In the genomic region with DNA sequence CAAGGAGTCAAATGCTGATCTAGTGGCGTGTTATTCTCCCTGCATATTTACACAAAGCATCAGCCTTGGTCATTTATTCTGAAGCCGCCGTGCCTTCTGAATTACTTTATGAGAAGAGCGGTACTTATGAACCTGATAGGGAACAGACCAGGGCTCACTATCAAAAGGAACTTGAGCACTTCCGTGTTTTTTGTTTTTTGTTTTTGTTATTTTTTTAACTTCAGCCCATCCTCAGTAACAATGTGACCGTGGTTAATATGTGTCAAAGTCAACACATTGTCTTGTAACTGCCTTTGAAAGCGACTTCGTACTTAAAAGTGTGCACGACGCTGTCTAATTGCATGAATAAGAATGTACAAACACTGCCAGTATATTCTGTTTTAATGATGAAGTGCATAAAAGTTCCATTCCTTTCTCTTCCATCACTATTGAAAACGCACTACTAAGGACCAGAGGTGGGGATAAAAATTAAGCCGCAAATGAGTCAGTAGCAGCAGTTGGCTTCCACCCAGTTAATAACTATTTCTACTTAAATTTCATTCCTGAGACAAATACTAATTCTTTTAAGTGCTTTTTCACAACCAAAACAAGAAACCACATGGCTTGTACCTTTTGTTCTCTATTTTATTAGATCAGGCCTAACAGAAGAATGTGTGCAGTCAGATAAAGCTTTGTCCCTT, we compare ENCODE assay signal across 8 mouse cellular contexts. TPM values are rescaled to one million over a fixed set of nuclear protein-coding genes. Genes with fewer than 3 reads are reported as not detected.
DNase-seq lines count a peak whose midpoint lies in the region; ATAC-seq and TF ChIP-seq lines count a peak whose summit lies in the region.

No protein-coding gene starts in this region.

- peak overlapping the region; percentile 73; the same call in 1 of the 2 replicates for H3K27ac ChIP-seq in kidney, embryonic 15.5 days
- no peak overlapping the region for H3K27ac ChIP-seq in embryonic facial prominence, embryonic 12.5 days
- peak overlapping the region; percentile 96 for H3K27ac ChIP-seq in hindbrain, embryonic 16.5 days (ENCODE audit: low read depth, low read length)
- H3K27ac ChIP-seq in midbrain, postnatal 0 days (ENCODE audit: low read depth, low read length): peak overlapping the region; percentile 90

- H3K27me3 ChIP-seq in kidney, embryonic 15.5 days: peaks cover 7% of the 10 kb centered on the region; the same call in 1 of the 2 replicates
- H3K27me3 ChIP-seq in embryonic facial prominence, embryonic 12.5 days: no peaks in the 10 kb centered on the region
- no peaks in the 10 kb centered on the region for H3K27me3 ChIP-seq in hindbrain, embryonic 16.5 days (replicated peaks; ENCODE audit: control insufficient read depth, insufficient read depth, low read length)
- no peaks in the 10 kb centered on the region for H3K27me3 ChIP-seq in midbrain, postnatal 0 days (ENCODE audit: insufficient read depth, low read length)

- H3K9ac ChIP-seq in kidney, embryonic 15.5 days: peak overlapping the region; percentile 48
- peak overlapping the region; percentile 64; the same call in 1 of the 2 replicates for H3K9ac ChIP-seq in embryonic facial prominence, embryonic 12.5 days
- peak overlapping the region; percentile 90 for H3K9ac ChIP-seq in hindbrain, embryonic 16.5 days (ENCODE audit: low read depth, low read length)
- H3K9ac ChIP-seq in midbrain, postnatal 0 days (replicated peaks; ENCODE audit: low read length, poor library complexity, severe bottlenecking): peak overlapping the region; percentile 71

- H3K4me3 ChIP-seq in kidney, embryonic 15.5 days (replicated peaks): peak overlapping the region; percentile 62
- peak overlapping the region; percentile 62 for H3K4me3 ChIP-seq in embryonic facial prominence, embryonic 12.5 days
- H3K4me3 ChIP-seq in hindbrain, embryonic 16.5 days (ENCODE audit: low read length): peak overlapping the region; percentile 74
- H3K4me3 ChIP-seq in midbrain, postnatal 0 days (ENCODE audit: low read depth, low read length): peak overlapping the region; percentile 73

- TF ChIP-seq CTCF in midbrain, postnatal 0 days (IDR thresholded peaks at IDR 0.05): no peak

- no peak for ATAC-seq in kidney, embryonic 15.5 days (replicated peaks; ENCODE audit: low FRiP score)
- ATAC-seq in embryonic facial prominence, embryonic 12.5 days (ENCODE audit: insufficient number of reproducible peaks, insufficient read depth, low FRiP score, low TSS enrichment): no peak
- ATAC-seq in hindbrain, embryonic 16.5 days: 0 out of 2 replicates have a peak, but pooled peaks have one; percentile 2
- ATAC-seq in midbrain, postnatal 0 days (ENCODE audit: low FRiP score): no peak

- no peaks in the 10 kb centered on the region for H3K9me3 ChIP-seq in kidney, embryonic 15.5 days (replicated peaks)
- H3K9me3 ChIP-seq in embryonic facial prominence, embryonic 12.5 days: no peaks in the 10 kb centered on the region
- no peaks in the 10 kb centered on the region for H3K9me3 ChIP-seq in hindbrain, embryonic 16.5 days (ENCODE audit: control insufficient read depth, low read length)
- H3K9me3 ChIP-seq in midbrain, postnatal 0 days (ENCODE audit: low read length): no peaks in the 10 kb centered on the region

- no peaks in the 10 kb centered on the region for H3K36me3 ChIP-seq in kidney, embryonic 15.5 days
- H3K36me3 ChIP-seq in embryonic facial prominence, embryonic 12.5 days: no peaks in the 10 kb centered on the region
- H3K36me3 ChIP-seq in hindbrain, embryonic 16.5 days (ENCODE audit: control insufficient read depth, insufficient read depth, low read length): no peaks in the 10 kb centered on the region
- no peaks in the 10 kb centered on the region for H3K36me3 ChIP-seq in midbrain, postnatal 0 days (ENCODE audit: insufficient read depth, low read length)

- WGBS in kidney, embryonic 15.5 days: 20% methylated on average over 12 of the region's 12 CpGs
- 14% methylated on average over 12 of the region's 12 CpGs for WGBS in embryonic facial prominence, embryonic 12.5 days
- 5% methylated on average over 12 of the region's 12 CpGs for WGBS in hindbrain, embryonic 16.5 days
- 5% methylated on average over 12 of the region's 12 CpGs for WGBS in midbrain, postnatal 0 days

- no peak for DNase-seq in kidney, postnatal 10 days
- peak; percentile 46 for DNase-seq in midbrain, postnatal 0 days (ENCODE audit: low spot score)
- DNase-seq in cerebellum, postnatal 10 days: no peak
- no peak for DNase-seq in gastrocnemius, adult 18-20 months (ENCODE audit: low spot score)
- DNase-seq in adrenal gland, postnatal 25 days: no peak

- peaks cover 12% of the 10 kb centered on the region for H3K4me1 ChIP-seq in kidney, embryonic 15.5 days
- H3K4me1 ChIP-seq in embryonic facial prominence, embryonic 12.5 days: peaks cover 4% of the 10 kb centered on the region; the same call in 1 of the 2 replicates
- H3K4me1 ChIP-seq in hindbrain, embryonic 16.5 days (ENCODE audit: control insufficient read depth, insufficient read depth, low read depth, low read length): peaks cover 4% of the 10 kb centered on the region; the same call in 1 of the 2 replicates
- H3K4me1 ChIP-seq in midbrain, postnatal 0 days (ENCODE audit: insufficient read depth, low read length): no peaks in the 10 kb centered on the region

- H3K4me2 ChIP-seq in kidney, embryonic 15.5 days: peak overlapping the region; percentile 78
- peak overlapping the region; percentile 80 for H3K4me2 ChIP-seq in embryonic facial prominence, embryonic 12.5 days (replicated peaks)
- peak overlapping the region; percentile 67 for H3K4me2 ChIP-seq in hindbrain, embryonic 16.5 days (ENCODE audit: low read length)
- H3K4me2 ChIP-seq in midbrain, postnatal 0 days (ENCODE audit: low read depth, low read length, poor library complexity, severe bottlenecking): peak overlapping the region; percentile 68

RNA-seq across cellular contexts. Expression of a gene that starts 0.5 kb away (rescaled TPM):
- 6.8 and 7.1 TPM in 2 replicates for polyA plus RNA-seq in kidney, embryonic 15.5 days (2015; fragmentation: Nextera tagmentation; extraction: Ambion mirVana)
- polyA plus RNA-seq in embryonic facial prominence, embryonic 12.5 days (2016; fragmentation: Nextera tagmentation; extraction: Ambion mirVana): 6.8 and 7.0 TPM in 2 replicates
- 21.9 and 25.4 TPM in 2 replicates for polyA plus RNA-seq in hindbrain, embryonic 16.5 days (2015; fragmentation: Nextera tagmentation; extraction: Ambion mirVana)
- total RNA-seq in midbrain, postnatal 0 days (2014; rRNA removed): 27.3 and 39.0 TPM in 2 replicates
- 17.1 and 17.3 TPM in 2 replicates for polyA plus RNA-seq in midbrain, postnatal 0 days (2015; fragmentation: Nextera tagmentation; extraction: Ambion mirVana)
- total RNA-seq in gastrocnemius, adult 18-20 months (2021): 1 to 10 TPM; 2.2 to 3.8 TPM
- 14.4 and 15.3 TPM in 2 replicates for total RNA-seq in adrenal gland, postnatal 25 days (2021)
